Mouse (Mus musculus) midbrain, embryonic 14.5 days (tissue): ENCODE measurements around the gene Rhbdl3. TPM values are rescaled to one million over a fixed set of nuclear protein-coding genes. Genes with fewer than 3 reads are reported as not detected.

Source experiments
- ATAC-seq: fragments of 200-750 bp; cut with Nextera tagmentation; 2 replicates; pipeline ENCODE4 v1.8.0; 2017; ENCODE audit warnings: moderate number of reproducible peaks, moderate library complexity; ENCODE audit not compliant: low FRiP score, low TSS enrichment
- DNase-seq: peaks from one replicate; pipeline ENCODE4 v3.0.0-alpha.2; 2015
- H3K27ac ChIP-seq: fragments of 300-500 bp; sonication (generic); replicated peaks from 2 replicates; pipeline ENCODE4 v1.5.1; 2014; ENCODE audit warnings: mild to moderate bottlenecking, low read depth, low read length, moderate library complexity
- H3K27me3 ChIP-seq: fragments of 300-500 bp; sonication (generic); 2 replicates; pipeline ENCODE4 v1.6.1; 2014; ENCODE audit warnings: low read length, control low read depth, mixed read lengths; ENCODE audit not compliant: control insufficient read depth, insufficient read depth
- H3K36me3 ChIP-seq: fragments of 300-500 bp; sonication (generic); 2 replicates; pipeline ENCODE4 v1.6.1; 2014; ENCODE audit warnings: low read length, control low read depth; ENCODE audit not compliant: control insufficient read depth, insufficient read depth
- H3K4me1 ChIP-seq: fragments of 300-500 bp; sonication (generic); 2 replicates; pipeline ENCODE4 v1.6.1; 2014; ENCODE audit warnings: mild to moderate bottlenecking, antibody characterized with exemption, low read length, control low read depth; ENCODE audit not compliant: control insufficient read depth, insufficient read depth
- H3K4me2 ChIP-seq: fragments of 300-500 bp; sonication (generic); 2 replicates; pipeline ENCODE4 v1.6.1; 2014; ENCODE audit warnings: mild to moderate bottlenecking, low read length, moderate library complexity
- H3K4me3 ChIP-seq: fragments of 300-500 bp; sonication (generic); replicated peaks from 2 replicates; pipeline ENCODE4 v1.5.1; 2014; ENCODE audit warnings: low read depth, low read length
- H3K9ac ChIP-seq: fragments of 300-500 bp; sonication (generic); replicated peaks from 2 replicates; pipeline ENCODE4 v1.6.1; 2014; ENCODE audit warnings: mild to moderate bottlenecking, low read length, moderate library complexity
- H3K9me3 ChIP-seq: fragments of 300-500 bp; sonication (generic); 2 replicates; pipeline ENCODE4 v1.6.1; 2016; ENCODE audit warnings: low read length, control low read depth, mixed read lengths; ENCODE audit not compliant: control insufficient read depth
- WGBS: fragments of 180-500 bp; shearing (Covaris S2); extraction: QIAGEN DNeasy Blood & Tissue Kit; methylation state at CpG from one replicate; pipeline ENCODE4 v1.1.7; 2014; 5-methylcytosine and 5-hydroxymethylcytosine counted together
- polyA plus RNA-seq: library from polyadenylated mRNA; unstranded; fragments of >200 nt; fragmentation: Nextera tagmentation; extraction: Ambion mirVana; gene quantifications from 2 replicates; pipeline ENCODE4 v1.2.1, GENCODE M21; 2014

Rhbdl3 gene
- polyA plus RNA-seq, 1 experiment from 2014 or later = 12.2 TPM

DNA sequence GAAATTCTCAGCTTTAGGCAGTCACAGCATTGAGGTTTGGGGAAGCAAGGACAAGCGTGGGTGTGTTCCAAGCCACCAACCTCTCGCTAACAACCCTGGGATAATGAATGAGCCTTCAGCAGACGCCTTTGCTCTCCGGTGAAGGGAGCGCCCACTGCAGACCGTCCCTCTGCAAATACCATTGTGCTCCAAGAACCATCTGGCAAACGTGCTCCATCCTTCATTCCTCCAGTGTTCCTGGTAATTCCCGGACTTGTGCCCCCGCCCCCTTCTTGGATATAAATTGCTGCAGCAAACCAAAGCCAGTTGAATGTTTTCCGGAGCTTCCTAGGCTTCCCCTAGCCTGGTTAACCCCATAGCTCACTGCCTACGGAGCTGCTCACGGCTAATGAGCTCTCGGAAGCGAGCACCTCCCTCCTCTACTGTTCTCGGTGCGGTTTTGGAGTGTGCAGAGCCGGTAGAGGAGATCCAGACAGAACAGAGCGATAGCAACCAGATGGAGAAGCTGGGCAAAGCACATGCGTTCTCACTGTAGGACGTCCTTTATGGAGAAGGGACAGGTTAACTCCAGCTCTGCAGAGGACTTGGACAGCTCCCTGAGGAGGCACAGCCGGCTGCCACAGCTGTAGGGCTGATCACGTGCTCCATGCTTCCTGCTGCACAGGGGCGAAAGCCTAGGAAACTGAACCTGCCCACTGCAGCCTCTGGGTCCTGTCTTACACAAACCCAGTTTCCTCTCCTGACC is 10.8 kb upstream of the Rhbdl3 start:
- ATAC-seq (peak; percentile 78), DNase-seq (peak; percentile 77)
- Histone ChIP-seq H3K4me1 (peaks cover 15% of the 10 kb centered on the region), H3K4me3 (peak overlapping the region; percentile 33), H3K9ac (peak overlapping the region; percentile 53), H3K27me3 (no peaks in the 10 kb centered on the region), H3K36me3 (no peaks in the 10 kb centered on the region), H3K4me2 (peak overlapping the region; percentile 59), H3K9me3 (no peaks in the 10 kb centered on the region), H3K27ac (peak overlapping the region; percentile 86)
- under 1% methylated on average over 23 of the region's 23 CpGs for WGBS

DNA sequence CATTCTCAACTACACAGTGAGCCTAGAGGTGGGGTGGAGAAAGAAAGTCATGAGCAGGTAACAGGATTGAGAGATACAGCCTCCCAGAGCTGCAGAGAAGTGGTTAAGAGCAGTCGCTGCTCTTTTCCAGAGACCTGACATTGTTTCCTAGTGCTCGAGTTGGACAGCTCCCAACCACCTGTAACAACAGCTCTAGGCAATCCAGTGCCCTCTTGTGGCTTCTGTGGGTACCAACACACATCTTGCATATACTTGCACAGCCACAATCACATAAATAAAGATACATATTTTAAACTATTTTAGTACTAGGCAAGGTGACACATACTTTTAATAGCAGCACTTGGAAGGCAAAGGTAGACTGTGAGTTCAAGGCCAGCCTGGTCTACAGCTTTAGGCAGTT is 9.7 kb upstream of the Rhbdl3 start:
- no peaks in the 10 kb centered on the region for H3K36me3 ChIP-seq
- DNase-seq = no peak
- no peaks in the 10 kb centered on the region for H3K9me3 ChIP-seq
- WGBS = 88% methylated on average over 2 of the region's 2 CpGs
- H3K27ac ChIP-seq = no peak overlapping the region
- no peak overlapping the region for H3K4me2 ChIP-seq
- no peak for ATAC-seq
- peaks cover 21% of the 10 kb centered on the region for H3K4me1 ChIP-seq
- no peak overlapping the region for H3K4me3 ChIP-seq
- H3K27me3 ChIP-seq = no peaks in the 10 kb centered on the region; the same call in 1 of the 2 replicates
- H3K9ac ChIP-seq = no peak overlapping the region

DNA sequence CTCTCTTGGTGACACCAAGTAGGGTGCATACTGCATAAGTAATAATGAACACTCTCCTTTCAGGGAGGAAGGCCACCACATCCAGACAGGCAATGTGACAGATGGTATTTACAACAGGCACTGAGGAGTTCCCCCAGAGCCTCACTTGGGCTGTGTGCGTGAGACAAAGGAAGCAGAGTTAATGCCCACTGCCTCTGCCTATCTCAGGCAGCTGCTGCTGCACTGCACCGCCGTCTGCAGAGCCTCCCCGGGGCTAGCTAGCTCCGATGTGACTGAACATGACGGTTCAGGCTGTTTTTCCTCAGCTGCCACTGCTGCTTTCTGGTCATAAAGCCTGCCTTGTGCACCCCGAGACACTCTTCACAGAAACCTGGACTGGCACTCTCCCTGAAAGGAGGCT is 8.2 kb upstream of the Rhbdl3 start:
- peak; percentile 70 for DNase-seq
- H3K4me2 ChIP-seq = no peak overlapping the region
- no peak overlapping the region for H3K4me3 ChIP-seq
- H3K36me3 ChIP-seq = no peaks in the 10 kb centered on the region
- no peak overlapping the region for H3K9ac ChIP-seq
- peak overlapping the region; percentile 78 for H3K27ac ChIP-seq
- no peaks in the 10 kb centered on the region for H3K9me3 ChIP-seq
- peak; percentile 70; the same call in 1 of the 2 replicates for ATAC-seq
- H3K27me3 ChIP-seq = no peaks in the 10 kb centered on the region; the same call in 1 of the 2 replicates
- 20% methylated on average over 7 of the region's 7 CpGs for WGBS
- peaks cover 23% of the 10 kb centered on the region for H3K4me1 ChIP-seq

DNA sequence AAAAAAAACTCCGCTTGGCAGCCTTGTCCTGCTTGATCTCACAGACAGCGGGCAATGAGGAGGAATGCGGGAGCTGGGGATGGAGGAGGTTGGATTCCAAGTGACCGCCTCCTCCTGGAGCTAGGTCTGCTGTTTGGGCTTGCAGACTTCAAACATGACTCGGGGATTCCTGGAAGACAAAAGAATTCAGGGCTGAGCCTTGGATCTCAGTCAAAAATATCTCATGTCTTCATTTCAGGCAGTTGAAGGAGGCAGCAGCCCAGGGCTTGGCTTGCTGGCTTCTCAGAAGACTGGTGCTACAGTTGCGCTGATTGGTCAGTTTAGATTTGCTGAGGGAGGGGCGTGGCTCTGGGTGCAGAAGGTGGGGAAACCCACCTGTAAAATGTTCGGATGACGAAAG is 5.6 kb upstream of the Rhbdl3 start:
- Histone ChIP-seq H3K9ac (no peak overlapping the region), H3K9me3 (no peaks in the 10 kb centered on the region), H3K27ac (no peak overlapping the region), H3K36me3 (no peaks in the 10 kb centered on the region), H3K4me1 (peaks cover 28% of the 10 kb centered on the region), H3K27me3 (no peaks in the 10 kb centered on the region; the same call in 1 of the 2 replicates), H3K4me2 (no peak overlapping the region), H3K4me3 (no peak overlapping the region)
- WGBS = 23% methylated on average over 9 of the region's 9 CpGs
- DNase-seq = no peak
- no peak for ATAC-seq

DNA sequence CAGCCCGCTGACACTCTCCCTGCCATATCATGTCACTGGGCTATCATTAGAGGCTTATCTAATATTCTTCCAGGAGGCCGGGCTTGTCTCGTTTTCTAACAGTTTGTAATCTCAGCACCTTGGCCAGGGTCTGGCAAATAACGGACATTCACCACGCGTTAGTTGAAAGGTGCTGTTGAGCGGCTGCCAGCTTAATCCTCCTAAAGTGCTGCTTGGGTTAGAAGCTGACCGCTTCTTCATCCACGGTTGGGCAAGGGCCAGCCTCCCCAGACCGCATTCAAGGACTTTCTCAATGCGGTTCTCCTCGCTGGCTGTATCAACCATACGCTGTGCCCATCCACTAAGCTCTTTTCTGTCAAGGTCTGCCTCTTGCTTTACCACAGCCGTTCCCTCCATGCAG is 4.9 kb upstream of the Rhbdl3 start:
- DNase-seq (no peak), ATAC-seq (no peak)
- H3K27me3 ChIP-seq = no peaks in the 10 kb centered on the region; the same call in 1 of the 2 replicates
- H3K36me3 ChIP-seq = no peaks in the 10 kb centered on the region
- H3K4me1 ChIP-seq = peaks cover 24% of the 10 kb centered on the region
- no peak overlapping the region for H3K27ac ChIP-seq
- H3K4me3 ChIP-seq = no peak overlapping the region
- 23% methylated on average over 14 of the region's 14 CpGs for WGBS
- no peak overlapping the region for H3K9ac ChIP-seq
- H3K4me2 ChIP-seq = no peak overlapping the region
- no peaks in the 10 kb centered on the region for H3K9me3 ChIP-seq

DNA sequence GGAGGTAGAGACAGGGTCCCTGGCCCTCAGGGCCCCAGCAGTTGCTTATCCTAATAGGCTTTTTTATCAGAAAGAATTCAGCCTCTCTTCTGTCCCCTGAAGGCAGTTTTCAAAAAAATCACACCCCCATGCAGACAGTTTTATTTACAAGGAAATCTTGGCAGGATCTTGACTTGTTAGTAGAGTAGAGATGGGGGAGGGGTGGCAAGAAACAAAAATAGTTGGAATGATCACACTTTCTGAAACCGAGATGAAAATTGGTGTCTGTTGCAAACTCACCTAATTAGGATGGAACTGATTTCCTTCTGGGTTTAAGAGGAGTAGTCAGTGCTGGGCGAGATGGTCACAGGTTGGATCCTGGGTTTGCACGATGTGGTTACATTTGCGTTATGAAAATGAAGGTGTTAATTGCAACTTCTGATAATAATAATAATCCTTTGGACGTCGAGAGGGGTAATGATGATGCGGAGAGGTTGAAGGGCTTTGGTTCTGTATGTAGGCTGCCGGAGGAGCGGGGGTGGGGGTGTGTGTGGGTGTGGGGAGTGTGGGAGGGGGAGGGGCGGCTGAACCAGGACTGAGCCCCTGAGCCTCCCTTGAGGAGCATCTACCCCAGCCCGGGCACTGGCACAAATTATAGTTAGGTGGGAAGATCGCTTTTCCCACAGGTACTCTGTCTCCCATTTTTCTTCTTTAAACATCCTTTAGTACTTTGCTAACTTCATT is 1.0 kb upstream of the Rhbdl3 start:
- H3K4me2 ChIP-seq = peak overlapping the region; percentile 99
- H3K9ac ChIP-seq = no peak overlapping the region
- H3K27ac ChIP-seq = no peak overlapping the region
- peaks cover 37% of the 10 kb centered on the region for H3K4me1 ChIP-seq
- WGBS = 8% methylated on average over 12 of the region's 12 CpGs
- no peak for ATAC-seq
- peak overlapping the region; percentile 71 for H3K4me3 ChIP-seq
- H3K9me3 ChIP-seq = no peaks in the 10 kb centered on the region
- no peaks in the 10 kb centered on the region for H3K36me3 ChIP-seq
- no peaks in the 10 kb centered on the region; the same call in 1 of the 2 replicates for H3K27me3 ChIP-seq
- no peak for DNase-seq

DNA sequence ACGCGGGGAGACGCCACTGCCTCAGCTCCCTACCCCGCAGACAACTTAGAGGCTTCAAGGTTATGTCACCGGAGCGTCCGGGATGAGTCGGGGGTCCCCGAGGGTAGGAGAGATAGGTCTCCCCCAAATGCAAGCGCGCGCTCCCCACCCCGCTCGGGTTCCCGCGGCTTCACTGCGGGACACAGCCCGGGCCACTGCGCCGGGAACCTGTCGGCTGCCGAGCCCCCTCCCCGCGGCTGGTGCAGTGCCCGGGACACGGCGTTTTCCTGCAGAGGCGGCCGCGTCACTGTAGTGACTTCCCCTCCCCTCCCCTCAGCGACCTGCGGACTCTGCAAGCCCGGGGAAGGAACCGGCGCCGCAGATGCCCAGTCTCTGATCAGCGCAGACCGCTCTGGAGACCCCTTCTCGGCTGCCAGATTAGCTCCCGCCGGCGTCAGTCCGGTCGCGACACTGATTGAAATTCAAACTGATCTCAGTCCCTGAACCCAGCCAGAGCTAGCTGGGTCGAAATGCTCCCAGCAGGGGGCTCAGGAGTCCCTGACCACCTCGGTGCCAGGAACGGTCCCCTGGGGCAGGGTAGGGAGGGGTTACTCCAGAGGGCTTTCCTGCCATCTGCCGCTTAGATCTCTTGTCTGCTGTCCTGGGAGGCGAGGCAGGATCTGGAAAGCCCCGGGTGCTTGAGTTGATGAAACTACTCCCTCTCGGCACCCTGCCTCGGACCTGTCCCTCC is 769 bp downstream of the Rhbdl3 start:
- H3K4me3 ChIP-seq = peak overlapping the region; percentile 71
- no peaks in the 10 kb centered on the region for H3K9me3 ChIP-seq
- H3K9ac ChIP-seq = peak overlapping the region; percentile 73
- DNase-seq = peak; percentile 88
- peak; percentile 70 for ATAC-seq
- peaks cover 29% of the 10 kb centered on the region for H3K4me1 ChIP-seq
- H3K36me3 ChIP-seq = no peaks in the 10 kb centered on the region
- H3K27me3 ChIP-seq = no peaks in the 10 kb centered on the region
- H3K27ac ChIP-seq = peak overlapping the region; percentile 86
- WGBS = 0% methylated on average over 53 of the region's 53 CpGs
- H3K4me2 ChIP-seq = peak overlapping the region; percentile 99

DNA sequence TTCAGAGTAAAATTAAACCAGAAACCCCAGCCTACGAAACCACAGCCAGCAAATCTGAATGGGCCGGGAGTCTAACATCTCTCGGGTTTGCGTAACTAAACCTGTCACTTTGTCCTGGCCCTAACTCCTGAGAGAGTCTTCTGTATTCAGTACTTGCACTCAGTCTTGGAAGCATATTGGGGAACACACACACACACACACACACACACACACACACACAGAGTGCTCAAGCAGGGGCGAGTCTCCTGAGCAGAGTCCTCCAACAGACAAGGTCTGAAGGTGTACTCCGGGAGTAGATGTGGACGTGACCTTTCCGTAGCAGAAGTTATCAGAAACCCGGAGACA is 1.3 kb downstream of the Rhbdl3 start:
- no peak for ATAC-seq
- peak overlapping the region; percentile 71 for H3K4me3 ChIP-seq
- DNase-seq = no peak
- WGBS = 2% methylated on average over 9 of the region's 9 CpGs
- peak overlapping the region; percentile 99 for H3K4me2 ChIP-seq
- H3K27me3 ChIP-seq = no peaks in the 10 kb centered on the region
- H3K27ac ChIP-seq = peak overlapping the region; percentile 86
- H3K9ac ChIP-seq = peak overlapping the region; percentile 73
- no peaks in the 10 kb centered on the region for H3K36me3 ChIP-seq
- no peaks in the 10 kb centered on the region for H3K9me3 ChIP-seq
- peaks cover 29% of the 10 kb centered on the region for H3K4me1 ChIP-seq
